Mouse (Mus musculus) stomach, embryonic 14.5 days (tissue): ENCODE data around the gene Efcab5. TPM values are rescaled to one million over a fixed set of nuclear protein-coding genes. Genes with fewer than 3 reads are reported as not detected.

Experiments
- ATAC-seq: fragments of 200-750 bp; cut with Nextera tagmentation; 2 replicates; pipeline ENCODE4 v1.8.0; 2017; ENCODE audit warnings: low read depth, moderate TSS enrichment; ENCODE audit not compliant: insufficient number of reproducible peaks, insufficient read depth, low FRiP score
- H3K27ac ChIP-seq: fragments of 300-500 bp; sonication (generic); 2 replicates; pipeline ENCODE4 v1.5.1; 2014; ENCODE audit warnings: mild to moderate bottlenecking, low read length, moderate library complexity, mixed read lengths
- H3K27me3 ChIP-seq: fragments of 300-500 bp; sonication (generic); 2 replicates; pipeline ENCODE4 v1.6.1; 2014; ENCODE audit warnings: low read length, control low read depth, mixed read lengths; ENCODE audit not compliant: control insufficient read depth, insufficient read depth
- H3K36me3 ChIP-seq: fragments of 300-500 bp; sonication (generic); 2 replicates; pipeline ENCODE4 v1.6.1; 2014; ENCODE audit warnings: mild to moderate bottlenecking, control low read depth, low read length, moderate library complexity, mixed read lengths; ENCODE audit not compliant: control insufficient read depth, insufficient read depth
- H3K4me1 ChIP-seq: fragments of 300-500 bp; sonication (generic); 2 replicates; pipeline ENCODE4 v1.6.1; 2014; ENCODE audit warnings: low read length, control low read depth, mixed read lengths; ENCODE audit not compliant: control insufficient read depth, insufficient read depth
- H3K4me2 ChIP-seq: fragments of 300-500 bp; sonication (generic); replicated peaks from 2 replicates; pipeline ENCODE4 v1.6.1; 2014; ENCODE audit warnings: low read depth, low read length, control low read depth
- H3K4me3 ChIP-seq: fragments of 300-500 bp; sonication (generic); 2 replicates; pipeline ENCODE4 v1.5.1; 2014; ENCODE audit warnings: low read depth, low read length, control low read depth
- H3K9ac ChIP-seq: fragments of 300-500 bp; sonication (generic); replicated peaks from 2 replicates; pipeline ENCODE4 v1.6.1; 2014; ENCODE audit warnings: low read depth, mild to moderate bottlenecking, control low read depth, low read length, moderate library complexity, mixed read lengths
- H3K9me3 ChIP-seq: fragments of 300-500 bp; sonication (generic); 2 replicates; pipeline ENCODE4 v1.6.1; 2016; ENCODE audit warnings: low read depth, low read length, control low read depth; ENCODE audit not compliant: control insufficient read depth
- WGBS: fragments of 180-500 bp; shearing (Covaris S2); extraction: QIAGEN DNeasy Blood & Tissue Kit; methylation state at CpG from one replicate; pipeline ENCODE4 v1.1.7; 2014; 5-methylcytosine and 5-hydroxymethylcytosine counted together
- polyA plus RNA-seq: library from polyadenylated mRNA; unstranded; fragments of >200 nt; fragmentation: Nextera tagmentation; extraction: Ambion mirVana; gene quantifications from 2 replicates; pipeline ENCODE4 v1.2.1, GENCODE M21; 2014

The Efcab5 gene
- polyA plus RNA-seq, 1 experiment from 2014 or later = 0.36 TPM

DNA sequence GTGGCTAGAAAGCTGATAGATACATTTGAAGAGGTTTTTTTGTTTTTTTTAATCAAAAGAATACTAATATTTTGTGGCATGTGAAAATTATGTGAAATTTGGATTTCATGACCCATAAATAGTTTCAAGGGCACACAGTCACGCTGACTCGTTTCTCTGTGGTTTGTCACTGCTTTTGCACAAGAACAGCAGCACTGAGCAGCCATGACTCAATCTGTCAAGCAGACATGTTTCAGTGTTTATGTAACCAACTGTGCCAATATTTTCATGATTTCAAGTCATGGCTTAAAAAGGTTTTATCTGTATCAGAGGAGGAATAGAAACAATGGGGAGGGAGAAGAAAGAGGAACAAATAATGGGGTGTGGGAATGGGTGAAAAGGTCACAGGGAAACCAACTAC is 3.8 kb downstream of the Efcab5 start:
- Histone ChIP-seq H3K27ac (no peak overlapping the region), H3K36me3 (no peaks in the 10 kb centered on the region), H3K9ac (no peak overlapping the region), H3K4me2 (no peak overlapping the region), H3K27me3 (no peaks in the 10 kb centered on the region), H3K9me3 (no peaks in the 10 kb centered on the region), H3K4me3 (no peak overlapping the region), H3K4me1 (peaks cover 10% of the 10 kb centered on the region)
- WGBS = 27% methylated on average over 2 of the region's 2 CpGs
- no peak for ATAC-seq

DNA sequence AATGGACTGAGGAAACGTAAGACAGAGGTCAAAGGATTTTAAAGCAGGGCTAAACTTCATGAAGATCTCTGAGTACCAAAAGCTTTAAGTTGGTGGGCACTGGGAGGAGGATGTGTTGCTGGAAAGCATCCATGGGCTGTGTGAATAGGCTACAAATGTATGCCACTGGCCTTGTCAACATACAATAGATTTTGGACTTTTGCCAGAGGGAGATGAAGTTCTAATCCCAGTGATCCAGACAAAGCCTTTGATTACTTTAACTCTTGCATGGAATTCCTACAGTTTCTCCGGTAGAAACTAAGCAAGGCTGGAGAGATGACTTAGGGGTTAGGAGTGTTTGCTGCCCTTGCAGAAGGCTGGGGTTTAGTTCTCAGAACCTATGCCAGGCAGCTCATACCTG is 6.2 kb downstream of the Efcab5 start:
- H3K4me1 ChIP-seq = peaks cover 10% of the 10 kb centered on the region
- no peaks in the 10 kb centered on the region for H3K36me3 ChIP-seq
- no peaks in the 10 kb centered on the region for H3K9me3 ChIP-seq
- H3K9ac ChIP-seq = no peak overlapping the region
- H3K27me3 ChIP-seq = no peaks in the 10 kb centered on the region
- no peak overlapping the region for H3K4me2 ChIP-seq
- H3K4me3 ChIP-seq = no peak overlapping the region
- WGBS = 15% methylated on average over 2 of the region's 2 CpGs
- no peak for ATAC-seq
- no peak overlapping the region; the same call in 1 of the 2 replicates for H3K27ac ChIP-seq

DNA sequence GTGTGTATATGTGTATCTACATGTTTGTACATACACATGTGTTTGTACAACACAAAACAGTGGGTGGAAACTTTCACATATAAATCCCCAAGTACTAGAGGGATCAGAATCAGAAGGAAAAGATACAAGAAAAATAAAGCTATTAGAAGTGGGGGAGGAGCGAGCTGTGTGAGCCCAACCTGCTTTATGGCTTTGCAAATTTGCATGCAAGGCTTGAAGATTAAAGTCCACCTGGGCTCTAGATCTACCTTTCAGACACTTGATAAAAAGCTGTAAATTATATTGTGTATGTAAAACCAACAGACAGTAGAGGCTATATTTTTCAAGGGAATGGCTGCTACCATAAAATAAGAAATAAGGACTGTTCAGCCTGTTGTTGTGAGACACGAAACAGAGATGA is 6.7 kb downstream of the Efcab5 start:
- Histone ChIP-seq H3K27me3 (no peaks in the 10 kb centered on the region), H3K4me2 (no peak overlapping the region), H3K4me1 (peaks cover 10% of the 10 kb centered on the region), H3K9ac (no peak overlapping the region), H3K27ac (no peak overlapping the region; the same call in 1 of the 2 replicates), H3K9me3 (no peaks in the 10 kb centered on the region), H3K4me3 (no peak overlapping the region), H3K36me3 (no peaks in the 10 kb centered on the region)
- WGBS = 60% methylated on average over 2 of the region's 2 CpGs
- ATAC-seq = no peak

DNA sequence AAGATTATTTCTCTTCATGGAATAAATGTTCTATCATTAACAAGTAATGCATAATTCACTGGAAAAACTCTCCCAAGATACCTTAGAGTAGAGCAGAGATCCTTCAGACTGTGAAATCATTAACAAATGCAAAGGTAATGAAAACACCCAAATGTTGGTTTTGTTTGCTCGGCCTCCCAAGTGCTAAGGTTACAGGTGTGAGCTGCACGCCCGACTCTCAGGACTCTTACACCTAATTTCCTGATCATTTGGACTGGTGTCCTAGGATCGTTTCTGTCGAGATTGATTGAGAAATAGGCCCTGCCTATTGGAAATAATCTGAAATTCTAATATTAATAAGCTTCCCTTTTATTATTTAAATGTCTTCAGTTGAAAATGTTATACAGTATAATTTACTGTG is 7.2 kb downstream of the Efcab5 start:
- Histone ChIP-seq H3K4me3 (no peak overlapping the region), H3K36me3 (no peaks in the 10 kb centered on the region), H3K27ac (no peak overlapping the region)

DNA sequence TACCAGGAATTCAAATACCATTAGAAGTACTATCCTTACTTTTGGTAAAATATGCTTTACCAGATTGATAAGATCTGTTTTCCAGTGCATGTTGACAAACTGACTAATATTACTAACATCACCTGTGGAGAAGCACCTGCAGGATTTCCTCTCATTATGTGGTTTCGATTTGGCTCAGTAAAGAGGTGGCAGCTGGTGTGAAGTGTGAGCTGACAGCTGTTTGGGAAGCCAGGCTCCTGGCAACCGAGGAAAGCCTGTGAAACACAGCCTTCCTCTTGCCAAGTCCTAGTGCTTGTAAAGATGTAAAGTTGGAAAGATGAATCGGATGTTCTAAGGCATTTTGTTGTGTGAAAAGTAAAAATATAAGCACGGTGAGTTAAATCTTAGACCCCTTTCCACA is 7.9 kb downstream of the Efcab5 start:
- no peak overlapping the region for H3K4me3 ChIP-seq
- H3K27ac ChIP-seq = no peak overlapping the region
- no peaks in the 10 kb centered on the region for H3K27me3 ChIP-seq

More for the DNA sequence above, 7.2 kb downstream of the Efcab5 start:
- H3K27me3 ChIP-seq = no peaks in the 10 kb centered on the region
- no peaks in the 10 kb centered on the region for H3K9me3 ChIP-seq
- no peak overlapping the region for H3K4me2 ChIP-seq
- H3K4me1 ChIP-seq = peaks cover 10% of the 10 kb centered on the region
- ATAC-seq = no peak
- WGBS = 52% methylated on average over 5 of the region's 5 CpGs
- no peak overlapping the region for H3K9ac ChIP-seq

DNA sequence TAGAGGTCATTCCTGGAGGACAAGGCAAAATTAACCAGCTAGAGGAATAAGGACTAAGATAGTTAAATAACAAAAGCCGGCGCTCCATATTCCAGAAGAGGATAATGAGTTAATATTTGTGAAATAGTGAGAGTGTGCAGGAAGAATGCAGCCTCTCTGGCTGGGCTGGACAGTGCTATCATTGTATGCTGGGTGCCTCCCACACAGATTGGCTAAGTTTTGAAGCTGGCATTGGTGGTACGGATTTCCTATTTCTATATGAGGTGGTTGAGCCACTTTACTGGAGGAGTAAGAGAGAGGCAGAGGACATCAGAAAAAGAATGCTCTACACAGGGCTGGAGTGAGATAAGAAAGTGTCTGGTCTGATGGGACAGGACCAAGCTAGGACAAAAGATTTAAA is 9.0 kb downstream of the Efcab5 start:
- no peaks in the 10 kb centered on the region for H3K36me3 ChIP-seq
- 82% methylated on average over 3 of the region's 3 CpGs for WGBS
- H3K27ac ChIP-seq = no peak overlapping the region
- H3K4me2 ChIP-seq = no peak overlapping the region
- peaks cover 10% of the 10 kb centered on the region for H3K4me1 ChIP-seq
- H3K9ac ChIP-seq = no peak overlapping the region
- no peaks in the 10 kb centered on the region for H3K27me3 ChIP-seq
- no peaks in the 10 kb centered on the region for H3K9me3 ChIP-seq
- ATAC-seq = no peak
- H3K4me3 ChIP-seq = no peak overlapping the region

More for the DNA sequence above, 7.9 kb downstream of the Efcab5 start:
- Histone ChIP-seq H3K9ac (no peak overlapping the region), H3K36me3 (no peaks in the 10 kb centered on the region), H3K4me1 (peaks cover 10% of the 10 kb centered on the region), H3K4me2 (no peak overlapping the region), H3K9me3 (no peaks in the 10 kb centered on the region)
- no peak for ATAC-seq
- WGBS = 44% methylated on average over 4 of the region's 4 CpGs

DNA sequence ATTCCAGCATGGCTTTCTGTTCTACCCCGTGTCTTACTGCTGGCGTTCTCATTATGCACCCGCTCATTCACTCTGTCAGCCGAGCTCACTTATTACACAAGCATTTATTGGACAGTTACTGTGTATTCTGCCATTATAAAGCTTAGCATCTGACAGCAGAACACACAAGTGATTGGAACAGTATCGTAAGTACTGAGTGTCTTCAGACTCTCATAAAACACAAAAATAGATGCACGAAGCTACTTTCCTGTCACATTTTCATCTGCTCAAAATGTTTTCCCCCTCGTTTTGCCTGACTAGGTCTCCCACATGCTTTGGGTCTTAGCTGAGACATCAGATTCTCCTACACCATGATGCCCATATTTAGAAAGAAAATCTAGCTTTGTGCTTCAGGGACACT is 14.2 kb downstream of the Efcab5 start:
- WGBS = 41% methylated on average over 7 of the region's 7 CpGs
- no peak overlapping the region for H3K4me3 ChIP-seq
- no peak overlapping the region for H3K27ac ChIP-seq
- H3K4me1 ChIP-seq = no peaks in the 10 kb centered on the region
- H3K4me2 ChIP-seq = no peak overlapping the region
- ATAC-seq = no peak
- no peaks in the 10 kb centered on the region for H3K9me3 ChIP-seq
- no peak overlapping the region for H3K9ac ChIP-seq
- no peaks in the 10 kb centered on the region for H3K36me3 ChIP-seq
- no peaks in the 10 kb centered on the region for H3K27me3 ChIP-seq

DNA sequence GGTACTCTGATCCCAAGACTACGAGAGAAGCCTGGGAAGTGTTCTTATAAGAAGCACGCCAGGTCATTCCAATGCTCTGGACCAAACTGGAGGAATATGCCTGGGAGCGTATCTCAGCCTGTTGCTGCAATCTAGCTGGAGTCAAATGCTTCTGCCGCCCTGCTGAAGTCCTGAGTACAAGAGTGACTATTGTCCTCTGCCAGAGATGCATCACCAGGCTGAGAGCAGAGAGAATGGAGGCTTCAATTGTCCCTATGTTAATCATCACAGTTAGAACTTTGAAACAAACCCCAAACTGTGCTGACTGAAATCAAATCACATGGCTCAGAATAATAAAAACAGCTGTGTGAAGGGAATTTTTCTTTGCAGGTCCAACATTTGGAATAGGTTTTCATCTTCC is 15.0 kb downstream of the Efcab5 start:
- Histone ChIP-seq H3K4me2 (no peak overlapping the region), H3K4me3 (no peak overlapping the region), H3K4me1 (no peaks in the 10 kb centered on the region), H3K9me3 (no peaks in the 10 kb centered on the region), H3K9ac (no peak overlapping the region), H3K36me3 (no peaks in the 10 kb centered on the region), H3K27me3 (no peaks in the 10 kb centered on the region), H3K27ac (no peak overlapping the region)
- no peak for ATAC-seq
- WGBS = 46% methylated on average over 4 of the region's 4 CpGs

DNA sequence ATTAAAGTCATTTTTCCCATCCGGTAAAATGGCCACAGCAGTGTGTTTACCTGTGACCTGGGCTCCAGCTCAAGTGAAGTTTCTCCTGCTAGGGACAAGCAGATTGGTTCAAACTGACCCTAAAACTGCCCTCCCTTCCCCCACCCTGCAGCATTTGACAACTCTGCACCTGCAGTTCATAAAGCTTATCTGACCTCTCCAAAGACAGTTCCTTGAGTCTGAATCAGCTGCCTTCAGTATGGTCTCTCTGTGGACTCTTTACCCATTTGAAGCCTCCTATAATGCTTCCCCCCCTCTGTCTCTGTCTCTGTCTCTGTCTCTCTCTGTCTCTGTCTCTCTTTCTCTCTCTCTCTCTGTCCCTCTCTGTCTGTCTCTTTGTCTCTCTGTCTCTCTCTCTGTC is 28.0 kb downstream of the Efcab5 start:
- no peak for ATAC-seq
- no peak overlapping the region for H3K27ac ChIP-seq
- H3K4me2 ChIP-seq = no peak overlapping the region
- H3K4me1 ChIP-seq = no peaks in the 10 kb centered on the region
- WGBS = 67% methylated on average over 1 of the region's 1 CpGs
- no peak overlapping the region for H3K4me3 ChIP-seq
- H3K36me3 ChIP-seq = no peaks in the 10 kb centered on the region
- H3K27me3 ChIP-seq = no peaks in the 10 kb centered on the region
- H3K9me3 ChIP-seq = no peaks in the 10 kb centered on the region
- no peak overlapping the region for H3K9ac ChIP-seq
